16 mouse cellular contexts compared by ENCODE assay signal in genomic region chr14:55223172-55223571, GRCm38 (mm10). TPM values are rescaled to one million over a fixed set of nuclear protein-coding genes. Genes with fewer than 3 reads are reported as not detected.
A peak's percentile ranks its signal among the peaks of the same experiment; 100 is the strongest.
DNase-seq lines count a peak whose midpoint lies in the region; ATAC-seq and TF ChIP-seq lines count a peak whose summit lies in the region.
"Had no signal": no experiment of that assay in that cellular context is flagged by ENCODE, and none has a peak within 500 bp of the region (broad histone marks: within the 10 kb centered on the region; RNA-seq: fewer than 3 reads in every experiment).

No protein-coding gene starts in this region.

- no peak overlapping the region for H3K4me2 ChIP-seq in intestine, postnatal 0 days (replicated peaks; ENCODE audit: low read depth)
- no peak overlapping the region for H3K4me2 ChIP-seq in intestine, embryonic 15.5 days (replicated peaks)
- no peak overlapping the region for H3K4me2 ChIP-seq in limb, embryonic 12.5 days
- H3K4me2 ChIP-seq: forebrain, embryonic 13.5 days; midbrain, embryonic 12.5 days had no signal

- H3K9ac ChIP-seq in intestine, postnatal 0 days (ENCODE audit: low read depth, low read length): no peak overlapping the region
- H3K9ac ChIP-seq in intestine, embryonic 15.5 days: no peak overlapping the region
- H3K9ac ChIP-seq in limb, embryonic 12.5 days (replicated peaks): no peak overlapping the region
- H3K9ac ChIP-seq: forebrain, embryonic 13.5 days; liver, postnatal 0 days; midbrain, embryonic 12.5 days had no signal

- WGBS in intestine, postnatal 0 days: 53% methylated on average over 1 of the region's 1 CpGs
- 30% methylated on average over 1 of the region's 1 CpGs for WGBS in intestine, embryonic 15.5 days
- WGBS in limb, embryonic 12.5 days: 27% methylated on average over 1 of the region's 1 CpGs
- 56% methylated on average over 1 of the region's 1 CpGs for WGBS in limb, embryonic 10.5 days

- no peaks in the 10 kb centered on the region for H3K9me3 ChIP-seq in intestine, postnatal 0 days (ENCODE audit: control insufficient read depth)
- no peaks in the 10 kb centered on the region for H3K9me3 ChIP-seq in intestine, embryonic 15.5 days
- H3K9me3 ChIP-seq in limb, embryonic 12.5 days: no peaks in the 10 kb centered on the region
- no peaks in the 10 kb centered on the region for H3K9me3 ChIP-seq in limb, embryonic 10.5 days (replicated peaks)
- H3K9me3 ChIP-seq: forebrain, embryonic 13.5 days; midbrain, embryonic 12.5 days had no signal

- no peak overlapping the region for H3K4me3 ChIP-seq in intestine, postnatal 0 days (ENCODE audit: low read depth, low read length)
- no peak overlapping the region for H3K4me3 ChIP-seq in intestine, embryonic 15.5 days (replicated peaks)
- H3K4me3 ChIP-seq in limb, embryonic 12.5 days (replicated peaks): no peak overlapping the region
- no peak overlapping the region for H3K4me3 ChIP-seq in limb, embryonic 10.5 days
- H3K4me3 ChIP-seq: forebrain, embryonic 13.5 days; midbrain, embryonic 12.5 days had no signal

- no peak for TF ChIP-seq POLR2A in brain, embryonic 14.5 days (IDR thresholded peaks at IDR 0.05; ENCODE audit: borderline replicate concordance, extremely low read depth, insufficient read depth, insufficient read length, poor library complexity, severe bottlenecking)

- DNase-seq in cerebellum, adult 9-10 months: peak; percentile 18
- DNase-seq in cerebellum, adult 8-10 months: no peak
- DNase-seq in limb, embryonic 10.5 days (ENCODE audit: low spot score): no peak
- DNase-seq in brain, embryonic 14.5 days (ENCODE audit: low read depth): peak; percentile 82
- no peak for DNase-seq in urinary bladder, adult 18-20 months (ENCODE audit: low spot score in 2 of 2)
- DNase-seq: heart, postnatal 4 days; liver, postnatal 0 days; thymus, adult 18-20 months had no signal

- H3K27me3 ChIP-seq in intestine, postnatal 0 days (replicated peaks; ENCODE audit: control insufficient read depth, insufficient read depth, low read length): no peaks in the 10 kb centered on the region
- no peaks in the 10 kb centered on the region for H3K27me3 ChIP-seq in intestine, embryonic 15.5 days (replicated peaks)
- H3K27me3 ChIP-seq in limb, embryonic 12.5 days: no peaks in the 10 kb centered on the region
- no peaks in the 10 kb centered on the region for H3K27me3 ChIP-seq in limb, embryonic 10.5 days (ENCODE audit: low read depth, poor library complexity, severe bottlenecking)
- H3K27me3 ChIP-seq: forebrain, embryonic 13.5 days; midbrain, embryonic 12.5 days had no signal

- no peak for ATAC-seq in intestine, postnatal 0 days
- no peak for ATAC-seq in intestine, embryonic 15.5 days
- no peak for ATAC-seq in limb, embryonic 12.5 days (ENCODE audit: insufficient number of reproducible peaks, insufficient read depth, low FRiP score, low TSS enrichment, low read depth)
- ATAC-seq: forebrain, embryonic 13.5 days; liver, postnatal 0 days had no signal

- no peaks in the 10 kb centered on the region for H3K36me3 ChIP-seq in intestine, postnatal 0 days (ENCODE audit: control insufficient read depth, insufficient read depth)
- H3K36me3 ChIP-seq in intestine, embryonic 15.5 days: no peaks in the 10 kb centered on the region
- H3K36me3 ChIP-seq in limb, embryonic 12.5 days: no peaks in the 10 kb centered on the region
- no peaks in the 10 kb centered on the region for H3K36me3 ChIP-seq in limb, embryonic 10.5 days
- H3K36me3 ChIP-seq: midbrain, embryonic 12.5 days had no signal

- H3K27ac ChIP-seq in intestine, postnatal 0 days (ENCODE audit: low read depth, low read length): no peak overlapping the region
- H3K27ac ChIP-seq in intestine, embryonic 15.5 days: no peak overlapping the region
- 0 out of 2 replicates have a peak overlapping the region, but pooled peaks have one; percentile 25 for H3K27ac ChIP-seq in limb, embryonic 12.5 days
- no peak overlapping the region for H3K27ac ChIP-seq in limb, embryonic 10.5 days
- H3K27ac ChIP-seq: forebrain, embryonic 13.5 days; midbrain, embryonic 12.5 days had no signal

- TF ChIP-seq CTCF in intestine, postnatal 0 days (IDR thresholded peaks at IDR 0.05; ENCODE audit: low read depth): peak; percentile 37
- peak; percentile 25; the same call in 1 of the 2 replicates for TF ChIP-seq CTCF in brain, embryonic 14.5 days (IDR thresholded peaks at IDR 0.05; ENCODE audit: borderline replicate concordance, extremely low read depth, insufficient read depth, insufficient read length)

- no peaks in the 10 kb centered on the region for H3K4me1 ChIP-seq in intestine, postnatal 0 days (replicated peaks; ENCODE audit: control insufficient read depth, insufficient read depth, low read length)
- no peaks in the 10 kb centered on the region for H3K4me1 ChIP-seq in intestine, embryonic 15.5 days (replicated peaks)
- 0 out of 2 replicates have a peak, but pooled peaks cover 6% of the 10 kb centered on the region for H3K4me1 ChIP-seq in limb, embryonic 12.5 days (replicated peaks)
- no peaks in the 10 kb centered on the region for H3K4me1 ChIP-seq in limb, embryonic 10.5 days
- H3K4me1 ChIP-seq: midbrain, embryonic 12.5 days had no signal

RNA-seq across cellular contexts. Expression of gene Dhrs2, which starts 1.4 kb away (rescaled TPM):
- polyA plus RNA-seq in intestine, postnatal 0 days (2015; fragmentation: Nextera tagmentation; extraction: Ambion mirVana): 0.12 and 0.14 TPM in 2 replicates
- 0.15 and 0.21 TPM in 2 replicates for polyA plus RNA-seq in intestine, embryonic 15.5 days (2015; fragmentation: Nextera tagmentation; extraction: Ambion mirVana)
- polyA plus RNA-seq in limb, embryonic 12.5 days (2016; fragmentation: Nextera tagmentation; extraction: Ambion mirVana): 0.33 and 0.42 TPM in 2 replicates
- polyA plus RNA-seq in limb, embryonic 10.5 days (2016; fragmentation: Nextera tagmentation; extraction: Ambion mirVana): not detected in 2 replicates
- 0.38 and 0.72 TPM in 2 replicates for polyA plus RNA-seq in brain, embryonic 14.5 days (2012; rRNA removed)
- polyA plus RNA-seq: forebrain, embryonic 13.5 days; gonadal fat pad, adult 2 months; large intestine, adult 2 months; liver, postnatal 0 days; spleen, adult 2 months had no signal

Comparison
In these comparisons a context has a peak if more than half of its experiments do, and no peak if none do; other contexts are left out.
1. DNase-seq: peak in cerebellum, adult 9-10 months (single experiment) and brain, embryonic 14.5 days (single experiment); none in cerebellum, adult 8-10 months (single experiment), limb, embryonic 10.5 days (single experiment) and urinary bladder, adult 18-20 months (0 of 2).